Mouse (Mus musculus): Measurements from ENCODE around the gene Cubn. TPM values are rescaled to one million over a fixed set of nuclear protein-coding genes. Genes with fewer than 3 reads are reported as not detected.

The Cubn gene
- total and polyA plus RNA-seq, 3 experiments = 0.03 to 0.09 (median 0.04) TPM

DNA sequence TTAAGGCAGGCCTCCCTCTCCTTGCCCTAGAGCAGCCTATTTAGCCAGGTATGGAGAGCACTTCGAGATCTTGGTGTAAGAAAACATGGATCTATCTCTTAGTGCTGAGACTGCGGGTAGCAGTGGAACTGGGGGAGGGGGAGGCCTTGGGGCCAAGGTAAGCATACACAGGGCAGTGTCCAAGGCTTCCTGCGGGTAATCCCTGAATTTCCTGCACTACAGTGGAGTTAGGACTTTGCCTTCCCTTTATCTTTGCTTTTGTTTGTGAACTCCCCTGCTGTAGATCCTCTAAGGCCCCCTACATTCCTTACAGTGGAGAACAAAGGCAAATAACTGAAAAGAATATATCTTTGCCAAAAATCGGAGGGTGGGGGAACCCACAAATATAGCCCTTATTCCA, 23.3 kb upstream of the Cubn start:
- H3K9me3 ChIP-seq (replicated peaks; ENCODE audit: low read length) = no peaks in the 10 kb centered on the region
- H3K27me3 ChIP-seq (replicated peaks) = no peaks in the 10 kb centered on the region
- no peak overlapping the region for H3K27ac ChIP-seq (ENCODE audit: insufficient read depth, low read depth)
- H3K4me1 ChIP-seq (ENCODE audit: control insufficient read depth in 1 of 2, insufficient read depth in 2 of 2) = no peaks in the 10 kb centered on the region
- no peak overlapping the region for H3K9ac ChIP-seq (ENCODE audit: insufficient read depth, low read depth)
- in situ Hi-C loops (cut with MboI; ENCODE audit: low pct_ligation_motif_present, low pct_unique_long_range_greater_than_20kb, low sequenced_read_pairs) = no loop called here
- no peak overlapping the region for H3K4me2 ChIP-seq (ENCODE audit: insufficient read depth, low read depth, poor library complexity, severe bottlenecking)
- no peaks in the 10 kb centered on the region for H3K79me2 ChIP-seq (replicated peaks; ENCODE audit: control insufficient read depth, extremely low read depth, insufficient read depth, poor library complexity, severe bottlenecking)
- TF ChIP-seq POLR2A (IDR thresholded peaks at IDR 0.05; ENCODE audit: low read depth, low read length) = no peak
- TF ChIP-seq UBTF (IDR thresholded peaks at IDR 0.05; ENCODE audit: low read depth, low read length) = no peak
- no peak for TF ChIP-seq HCFC1 (IDR thresholded peaks at IDR 0.05; ENCODE audit: low read depth, low read length)
- no peak for TF ChIP-seq E2F4 (IDR thresholded peaks at IDR 0.05; ENCODE audit: insufficient replicate concordance, low read depth, low read length)
- DNase-seq (ENCODE audit: extremely low read depth) = no peak
- no peak overlapping the region for H3K4me3 ChIP-seq (replicated peaks in 1 of 3; ENCODE audit: low read depth in 2 of 3, low read length in 2 of 3, poor library complexity in 1 of 3)
- dilution Hi-C loops (cut with MboI; ENCODE audit: extremely low pct_ligation_motif_present, extremely low pct_unique_long_range_greater_than_20kb, low sequenced_read_pairs) = no loop called here
- peaks cover 0 to 26% of the 10 kb centered on the region in 2 experiments for H3K36me3 ChIP-seq (replicated peaks in 1 of 2; ENCODE audit: control insufficient read depth in 1 of 2, insufficient read depth in 1 of 2, low read length in 1 of 2)

DNA sequence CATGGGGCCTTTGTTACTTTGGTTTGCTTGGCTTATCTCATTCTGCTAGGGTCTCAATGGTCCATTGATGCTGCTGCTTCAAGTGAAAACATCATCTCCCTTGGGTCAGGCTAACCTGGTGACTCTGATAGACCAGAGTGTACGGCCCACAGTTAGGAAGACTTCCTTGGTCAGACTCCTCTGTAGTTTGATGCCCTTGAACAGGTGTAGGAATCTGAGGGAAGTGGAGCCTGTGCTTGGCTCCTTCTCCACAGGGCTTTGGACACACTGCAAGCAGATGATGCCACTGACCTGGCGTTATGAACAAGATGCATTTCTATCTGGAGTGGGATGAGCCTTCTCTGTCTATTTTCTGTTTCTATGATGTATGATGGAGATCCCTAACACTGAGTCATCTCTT, 11.1 kb upstream of the Cubn start:
- Histone ChIP-seq H3K9me3 (replicated peaks; ENCODE audit: low read length) (no peaks in the 10 kb centered on the region), H3K9ac (ENCODE audit: insufficient read depth, low read depth) (no peak overlapping the region), H3K27ac (ENCODE audit: insufficient read depth, low read depth) (no peak overlapping the region), H3K36me3 (replicated peaks in 1 of 2; ENCODE audit: control insufficient read depth in 1 of 2, insufficient read depth in 1 of 2, low read length in 1 of 2) (no peaks in the 10 kb centered on the region), H3K4me3 (replicated peaks in 1 of 3; ENCODE audit: low read depth in 2 of 3, low read length in 2 of 3, poor library complexity in 1 of 3) (no peak overlapping the region), H3K79me2 (replicated peaks; ENCODE audit: control insufficient read depth, extremely low read depth, insufficient read depth, poor library complexity, severe bottlenecking) (no peaks in the 10 kb centered on the region), H3K4me1 (ENCODE audit: control insufficient read depth in 1 of 2, insufficient read depth in 2 of 2) (no peaks in the 10 kb centered on the region), H3K4me2 (ENCODE audit: insufficient read depth, low read depth, poor library complexity, severe bottlenecking) (no peak overlapping the region), H3K27me3 (replicated peaks) (no peaks in the 10 kb centered on the region)
- no peak for DNase-seq (ENCODE audit: extremely low read depth)
- TF ChIP-seq KAT2A (IDR thresholded peaks at IDR 0.05; ENCODE audit: insufficient replicate concordance, low read length) = no peak
- no peak for TF ChIP-seq ZNF384 (IDR thresholded peaks at IDR 0.05; ENCODE audit: low read depth, low read length)
- no peak for TF ChIP-seq TBP (conservative IDR thresholded peaks at IDR 0.05; ENCODE audit: low read depth, low read length)
- no peak for TF ChIP-seq ZMIZ1 (IDR thresholded peaks at IDR 0.05; ENCODE audit: low read depth, low read length)
- no peak for TF ChIP-seq MAX (IDR thresholded peaks at IDR 0.05; ENCODE audit: low read length)
- no peak for TF ChIP-seq SIN3A (IDR thresholded peaks at IDR 0.05; ENCODE audit: low read length)
- no peak for TF ChIP-seq JUN (IDR thresholded peaks at IDR 0.05; ENCODE audit: insufficient read depth, low read depth, low read length)
- TF ChIP-seq MAZ (IDR thresholded peaks at IDR 0.05; ENCODE audit: low read depth, low read length) = no peak
- TF ChIP-seq ZKSCAN1 (IDR thresholded peaks at IDR 0.05; ENCODE audit: borderline replicate concordance, low read depth, low read length) = no peak
- no peak for TF ChIP-seq BHLHE40 (IDR thresholded peaks at IDR 0.05; ENCODE audit: low read depth, low read length)
- TF ChIP-seq MAFK (IDR thresholded peaks at IDR 0.05; ENCODE audit: insufficient replicate concordance, low read length) = no peak
- no peak for TF ChIP-seq TCF12 (IDR thresholded peaks at IDR 0.05; ENCODE audit: low read depth, low read length)
- no peak for TF ChIP-seq USF1 (IDR thresholded peaks at IDR 0.05; ENCODE audit: low read depth, low read length)
- no peak for TF ChIP-seq EP300 (IDR thresholded peaks at IDR 0.05; ENCODE audit: low read length)
- no peak for TF ChIP-seq CHD2 (IDR thresholded peaks at IDR 0.05; ENCODE audit: low read length)
- no peak for TF ChIP-seq RCOR1 (conservative IDR thresholded peaks at IDR 0.05; ENCODE audit: low read depth, low read length)
- no peak for TF ChIP-seq E2F4 (IDR thresholded peaks at IDR 0.05; ENCODE audit: insufficient replicate concordance, low read depth, low read length)
- TF ChIP-seq MEF2A (IDR thresholded peaks at IDR 0.05; ENCODE audit: borderline replicate concordance, low read depth, low read length) = no peak
- no peak for TF ChIP-seq GABPA (IDR thresholded peaks at IDR 0.05; ENCODE audit: insufficient replicate concordance, low read depth, low read length)
- TF ChIP-seq UBTF (IDR thresholded peaks at IDR 0.05; ENCODE audit: low read depth, low read length) = no peak
- in situ Hi-C loops (cut with MboI; ENCODE audit: low pct_ligation_motif_present, low pct_unique_long_range_greater_than_20kb, low sequenced_read_pairs) (no loop called here), dilution Hi-C loops (cut with MboI; ENCODE audit: extremely low pct_ligation_motif_present, extremely low pct_unique_long_range_greater_than_20kb, low sequenced_read_pairs) (no loop called here)
